Mouse (Mus musculus) heart, postnatal 14 days (tissue): ENCODE measurements around the gene Slc1a2. TPM values are rescaled to one million over a fixed set of nuclear protein-coding genes. Genes with fewer than 3 reads are reported as not detected.

Experiments
- DNase-seq, 2 experiments: peaks; one replicate each; pipeline ENCODE4 v3.0.0; 2021 to 2022
- intact Hi-C: fragments of 180-260 bp; cut with DNase I; formaldehyde crosslinking; loops from one replicate; pipeline ENCODE4 v1.15.1; 2025
- total RNA-seq, 2 experiments: library from RNA; stranded (reverse); gene quantifications; 2 replicates each; pipeline ENCODE4 v1.2.3; 2021

Slc1a2 gene
- total RNA-seq, 2 experiments from 2014 or later: 0.10 to 0.45 TPM

GRCm38 (mm10) chr2:102757241-102757860, 98.9 kb downstream of the Slc1a2 start:
- DNase-seq: no peak
- intact Hi-C loops: no loop called here

GRCm38 (mm10) chr2:102759479-102759878, 101.0 kb downstream of the Slc1a2 start:
- intact Hi-C loops: no loop called here
- no peak for DNase-seq

- intact Hi-C loops: no loop called here
Observed at GRCm38 (mm10) chr2:102760284-102761072, 102.0 kb downstream of the Slc1a2 start.

GRCm38 (mm10) chr2:102763176-102763575, 104.7 kb downstream of the Slc1a2 start:
- intact Hi-C loops: no loop called here
- DNase-seq: no peak

More at GRCm38 (mm10) chr2:102760284-102761072, 102.0 kb downstream of the Slc1a2 start:
- peak; percentile 16 to 20 for DNase-seq

- intact Hi-C loops: no loop called here
- DNase-seq: no peak
Observed at GRCm38 (mm10) chr2:102763991-102764390, 105.5 kb downstream of the Slc1a2 start.

GRCm38 (mm10) chr2:102764602-102765374, 106.3 kb downstream of the Slc1a2 start:
- intact Hi-C loops: no loop called here

GRCm38 (mm10) chr2:102768267-102768666, 109.8 kb downstream of the Slc1a2 start:
- intact Hi-C loops: no loop called here
- no peak for DNase-seq

More at GRCm38 (mm10) chr2:102764602-102765374, 106.3 kb downstream of the Slc1a2 start:
- DNase-seq: no peak

GRCm38 (mm10) chr2:102771304-102771703, 112.8 kb downstream of the Slc1a2 start:
- intact Hi-C loops: no loop called here
- no peak for DNase-seq

- DNase-seq: no peak
- intact Hi-C loops: no loop called here
Observed at GRCm38 (mm10) chr2:102772276-102772675, 113.8 kb downstream of the Slc1a2 start.

- no peak for DNase-seq
- intact Hi-C loops: no loop called here
Observed at GRCm38 (mm10) chr2:102774700-102775099, 116.2 kb downstream of the Slc1a2 start.

GRCm38 (mm10) chr2:102775561-102775960, 117.1 kb downstream of the Slc1a2 start:
- no peak for DNase-seq
- intact Hi-C loops: no loop called here

GRCm38 (mm10) chr2:102778208-102778607, 119.7 kb downstream of the Slc1a2 start:
- DNase-seq: no peak
- intact Hi-C loops: no loop called here

GRCm38 (mm10) chr2:102782751-102783150, 124.3 kb downstream of the Slc1a2 start:
- intact Hi-C loops: loop anchor here (10.0 kb wide), 1 partner anchor 188 kb away; no protein-coding TSS in a partner anchor
- no peak for DNase-seq

GRCm38 (mm10) chr2:102785696-102786095, 127.2 kb downstream of the Slc1a2 start:
- no peak for DNase-seq
- intact Hi-C loops: loop anchor here (10.0 kb wide), 1 partner anchor 191 kb away; no protein-coding TSS in a partner anchor

GRCm38 (mm10) chr2:102791641-102792040, 133.2 kb downstream of the Slc1a2 start:
- intact Hi-C loops: no loop called here
- DNase-seq: no peak

- intact Hi-C loops: no loop called here
- no peak for DNase-seq
Observed at GRCm38 (mm10) chr2:102792804-102793203, 134.3 kb downstream of the Slc1a2 start.

- intact Hi-C loops: no loop called here
- no peak for DNase-seq
Observed at GRCm38 (mm10) chr2:102795034-102795433, 136.6 kb downstream of the Slc1a2 start.

GRCm38 (mm10) chr2:102798149-102798548, 139.7 kb downstream of the Slc1a2 start:
- intact Hi-C loops: no loop called here
- DNase-seq: no peak

GRCm38 (mm10) chr2:102801899-102802298, 143.4 kb downstream of the Slc1a2 start:
- DNase-seq: no peak
- intact Hi-C loops: loop anchor here (5.0 kb wide), 1 partner anchor 55 kb away; no protein-coding TSS in a partner anchor

GRCm38 (mm10) chr2:102804109-102804508, 145.7 kb downstream of the Slc1a2 start:
- DNase-seq: peak in 1 of 2 experiments; percentile 30
- intact Hi-C loops: loop anchor here (2.0 to 5.0 kb wide), 4 partner anchors 57 to 259 kb away; no protein-coding TSS in a partner anchor

GRCm38 (mm10) chr2:102805283-102805682, 146.8 kb downstream of the Slc1a2 start:
- intact Hi-C loops: loop anchor here (2.0 kb wide), 3 partner anchors 118 to 258 kb away; no protein-coding TSS in a partner anchor
- peak in 1 of 2 experiments; percentile 4 for DNase-seq
